Mouse (Mus musculus) CH12.LX (cell line): ENCODE measurements around the gene Ephb4. TPM values are rescaled to one million over a fixed set of nuclear protein-coding genes. Genes with fewer than 3 reads are reported as not detected.

Experiments
- DNase-seq: peaks from one replicate; pipeline ENCODE4 v3.0.0-alpha.2; 2013; ENCODE audit errors: extremely low read depth
- H3K27ac ChIP-seq: 2 replicates; pipeline ENCODE4 v1.5.1; 2012; ENCODE audit warnings: low read depth, mild to moderate bottlenecking, control low read depth, moderate library complexity; ENCODE audit not compliant: insufficient read depth
- H3K27me3 ChIP-seq: replicated peaks from 2 replicates; pipeline ENCODE3; 2012; ENCODE audit warnings: inconsistent platforms
- H3K36me3 ChIP-seq, 2 experiments: replicated peaks in 1 of 2; 2 replicates each; pipeline versions ENCODE3 to v1.6.1; 2012; ENCODE audit warnings: inconsistent platforms in 1 of 2, low read length in 1 of 2, mild to moderate bottlenecking in 1 of 2, mixed read lengths in 1 of 2, moderate library complexity in 1 of 2; ENCODE audit not compliant: control insufficient read depth in 1 of 2, insufficient read depth in 1 of 2
- H3K4me1 ChIP-seq, 2 experiments: 2 replicates each; pipeline ENCODE4 v1.6.1; 2012; ENCODE audit warnings: inconsistent platforms in 1 of 2, moderate library complexity in 1 of 2; ENCODE audit not compliant: insufficient read depth in 2 of 2, control insufficient read depth in 1 of 2
- H3K4me2 ChIP-seq: 2 replicates; pipeline ENCODE4 v1.6.1; 2012; ENCODE audit warnings: low read depth, mild to moderate bottlenecking, control low read depth; ENCODE audit not compliant: poor library complexity, insufficient read depth, severe bottlenecking
- H3K4me3 ChIP-seq, 3 experiments: fragments of 150-350 bp in 1 of 3; sonication (generic) in 1 of 3; replicated peaks in 1 of 3; 2 replicates each; pipeline versions ENCODE3 to v1.5.1; 2011 to 2012; ENCODE audit warnings: low read depth in 2 of 3, low read length in 2 of 3, mild to moderate bottlenecking in 2 of 3, moderate library complexity in 2 of 3, control low read depth in 1 of 3, improper control_type of control experiment in 1 of 3, inconsistent platforms in 1 of 3, mixed read lengths in 1 of 3; ENCODE audit not compliant: poor library complexity in 1 of 3
- H3K79me2 ChIP-seq: replicated peaks from 2 replicates; pipeline ENCODE4 v1.6.1; 2012; ENCODE audit warnings: mild to moderate bottlenecking, moderate library complexity; ENCODE audit not compliant: control insufficient read depth, poor library complexity, insufficient read depth, severe bottlenecking; ENCODE audit errors: extremely low read depth
- H3K9ac ChIP-seq: 2 replicates; pipeline ENCODE4 v1.6.1; 2012; ENCODE audit warnings: low read depth, mild to moderate bottlenecking, control low read depth, moderate library complexity; ENCODE audit not compliant: insufficient read depth
- H3K9me3 ChIP-seq: replicated peaks from 2 replicates; pipeline ENCODE3; 2012; ENCODE audit warnings: low read length, inconsistent platforms, mixed read lengths
- BHLHE40 ChIP-seq: IDR thresholded peaks from 2 replicates; pipeline ENCODE4 v1.6.1; 2011; ENCODE audit warnings: mild to moderate bottlenecking, low read depth, low read length, improper control_type of control experiment
- CHD1 ChIP-seq: IDR thresholded peaks from 2 replicates; pipeline ENCODE4 v1.6.1; 2012; ENCODE audit warnings: low read depth, low read length, improper control_type of control experiment, inconsistent platforms
- CHD2 ChIP-seq: IDR thresholded peaks from 2 replicates; pipeline ENCODE4 v1.6.1; 2011; ENCODE audit warnings: low read length, improper control_type of control experiment
- CTCF ChIP-seq, 2 experiments: IDR thresholded peaks in 1 of 2; conservative IDR thresholded peaks in 1 of 2; 2 replicates each; pipeline ENCODE4 v1.5.1; 2011 to 2012; ENCODE audit warnings: low read depth in 2 of 2, low read length in 2 of 2, improper control_type of control experiment in 1 of 2, inconsistent platforms in 1 of 2, mild to moderate bottlenecking in 1 of 2, moderate library complexity in 1 of 2
- E2F4 ChIP-seq: IDR thresholded peaks from 2 replicates; pipeline ENCODE4 v1.6.1; 2011; ENCODE audit warnings: low read depth, low read length, improper control_type of control experiment; ENCODE audit not compliant: insufficient replicate concordance
- ELF1 ChIP-seq: IDR thresholded peaks from 2 replicates; pipeline ENCODE4 v1.6.1; 2014; ENCODE audit warnings: low read depth, mild to moderate bottlenecking, inconsistent platforms, low read length, improper control_type of control experiment
- EP300 ChIP-seq: IDR thresholded peaks from 2 replicates; pipeline ENCODE4 v1.6.1; 2011; ENCODE audit warnings: low read length, improper control_type of control experiment
- ETS1 ChIP-seq: conservative IDR thresholded peaks from 2 replicates; pipeline ENCODE4 v1.6.1; 2012; ENCODE audit warnings: low read depth, mild to moderate bottlenecking, inconsistent platforms, low read length, improper control_type of control experiment, moderate library complexity
- HCFC1 ChIP-seq: IDR thresholded peaks from 2 replicates; pipeline ENCODE4 v1.6.1; 2012; ENCODE audit warnings: low read depth, mild to moderate bottlenecking, inconsistent platforms, low read length, improper control_type of control experiment
- JUN ChIP-seq: IDR thresholded peaks from 2 replicates; pipeline ENCODE4 v1.6.1; 2011; ENCODE audit warnings: low read depth, mild to moderate bottlenecking, low read length, improper control_type of control experiment, moderate library complexity; ENCODE audit not compliant: insufficient read depth
- MAX ChIP-seq: IDR thresholded peaks from 2 replicates; pipeline ENCODE4 v1.6.1; 2011; ENCODE audit warnings: low read length, improper control_type of control experiment
- MAZ ChIP-seq: IDR thresholded peaks from 2 replicates; pipeline ENCODE4 v1.6.1; 2012; ENCODE audit warnings: low read depth, mild to moderate bottlenecking, inconsistent platforms, low read length, improper control_type of control experiment, moderate library complexity
- MXI1 ChIP-seq: IDR thresholded peaks from 2 replicates; pipeline ENCODE4 v1.6.1; 2011; ENCODE audit warnings: mild to moderate bottlenecking, low read depth, low read length, improper control_type of control experiment
- MYC ChIP-seq: IDR thresholded peaks from 2 replicates; pipeline ENCODE4 v1.6.1; 2011; ENCODE audit warnings: low read depth, mild to moderate bottlenecking, improper control_type of control experiment, low read length
- NRF1 ChIP-seq: IDR thresholded peaks from 2 replicates; pipeline ENCODE4 v1.6.1; 2014; ENCODE audit warnings: low read depth, mild to moderate bottlenecking, inconsistent platforms, low read length, improper control_type of control experiment, moderate library complexity
- POLR2A ChIP-seq: IDR thresholded peaks from 2 replicates; pipeline ENCODE4 v1.6.1; 2011; ENCODE audit warnings: low read depth, mild to moderate bottlenecking, improper control_type of control experiment, low read length
- POLR2AphosphoS2 ChIP-seq: IDR thresholded peaks from 2 replicates; pipeline ENCODE4 v1.6.1; 2011; ENCODE audit warnings: low read depth, low read length, improper control_type of control experiment
- SIN3A ChIP-seq: IDR thresholded peaks from 2 replicates; pipeline ENCODE4 v1.6.1; 2012; ENCODE audit warnings: low read length, improper control_type of control experiment, inconsistent platforms
- SMC3 ChIP-seq: IDR thresholded peaks from 2 replicates; pipeline ENCODE4 v1.6.1; 2011; ENCODE audit warnings: low read depth, low read length, improper control_type of control experiment
- TBP ChIP-seq: conservative IDR thresholded peaks from 2 replicates; pipeline ENCODE4 v1.6.1; 2011; ENCODE audit warnings: low read depth, low read length, improper control_type of control experiment
- TCF12 ChIP-seq: IDR thresholded peaks from 2 replicates; pipeline ENCODE4 v1.6.1; 2014; ENCODE audit warnings: low read depth, mild to moderate bottlenecking, inconsistent platforms, low read length, improper control_type of control experiment
- UBTF ChIP-seq: IDR thresholded peaks from 2 replicates; pipeline ENCODE4 v1.6.1; 2012; ENCODE audit warnings: low read depth, mild to moderate bottlenecking, inconsistent platforms, low read length, improper control_type of control experiment, moderate library complexity
- USF2 ChIP-seq: conservative IDR thresholded peaks from 2 replicates; pipeline ENCODE4 v1.6.1; 2011; ENCODE audit warnings: low read depth, low read length, improper control_type of control experiment
- ZKSCAN1 ChIP-seq: IDR thresholded peaks from 2 replicates; pipeline ENCODE4 v1.6.1; 2012; ENCODE audit warnings: low read depth, inconsistent platforms, low read length, improper control_type of control experiment, borderline replicate concordance
- ZMIZ1 ChIP-seq: IDR thresholded peaks from 2 replicates; pipeline ENCODE4 v1.6.1; 2012; ENCODE audit warnings: low read depth, mild to moderate bottlenecking, inconsistent platforms, low read length, improper control_type of control experiment
- ZNF384 ChIP-seq: IDR thresholded peaks from 2 replicates; pipeline ENCODE4 v1.6.1; 2012; ENCODE audit warnings: low read depth, low read length, improper control_type of control experiment, inconsistent platforms
- dilution Hi-C: fragments of 300-500 bp; cut with MboI; formaldehyde crosslinking; loops from 2 replicates; pipeline ENCODE4 v1.14.3; 2020; ENCODE audit warnings: low sequenced_read_pairs; ENCODE audit not compliant: extremely low pct_unique_long_range_greater_than_20kb, extremely low pct_ligation_motif_present
- in situ Hi-C: fragments of 300-500 bp; cut with MboI; formaldehyde crosslinking; loops from 3 replicates; pipeline ENCODE4 v1.14.3; 2019; ENCODE audit warnings: low sequenced_read_pairs, low pct_ligation_motif_present, low pct_unique_long_range_greater_than_20kb, mixed read lengths
- polyA plus RNA-seq: library from polyadenylated mRNA; unstranded; fragments of >175 nt; gene quantifications from 2 replicates; pipeline ENCODE4 v1.2.1, GENCODE M21; 2012; ENCODE audit warnings: low read depth; ENCODE audit not compliant: insufficient read length
- total RNA-seq, 2 experiments: library from RNA; depleted of rRNA; stranded (reverse); fragments of 300-350 nt in 1 of 2; fragments of >200 nt in 1 of 2; gene quantifications; 2 replicates each; pipeline ENCODE4 v1.2.3; 2012 to 2014

Gene Ephb4
- total and polyA plus RNA-seq, 3 experiments, result 0.56 to 2.2 (median 1.5) TPM

DNA sequence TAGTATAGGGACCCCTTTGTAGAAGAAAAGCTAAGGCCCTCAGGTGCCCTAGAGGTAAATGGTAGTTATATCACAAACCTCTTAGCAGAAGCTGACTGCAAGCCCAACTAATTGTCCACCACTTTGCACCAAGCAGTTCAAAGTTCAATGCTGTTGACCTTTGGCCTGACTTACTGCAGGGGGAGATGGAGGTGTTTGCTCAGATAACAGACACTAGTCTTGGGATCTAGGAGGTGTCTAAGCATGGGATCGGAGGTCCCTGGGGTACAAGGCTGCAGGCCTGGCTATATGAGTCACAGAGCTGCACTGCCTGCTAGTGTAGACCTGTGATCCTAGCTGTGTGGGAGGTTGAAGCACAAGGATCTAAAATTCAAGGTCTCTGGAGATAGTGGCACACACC is 31.3 kb upstream of the Ephb4 start:
- Histone ChIP-seq H3K36me3 (peaks cover 42 to 83% of the 10 kb centered on the region in 2 experiments), H3K4me1 (peaks cover 0 to 13% of the 10 kb centered on the region in 2 experiments; a peak in 1 of 4 replicates), H3K4me2 (no peak overlapping the region), H3K27me3 (no peaks in the 10 kb centered on the region), H3K9me3 (peaks cover 7% of the 10 kb centered on the region), H3K79me2 (no peaks in the 10 kb centered on the region), H3K9ac (no peak overlapping the region), H3K27ac (no peak overlapping the region), H3K4me3 (no peak overlapping the region)
- dilution Hi-C loops, result no loop called here
- no peak for DNase-seq
- TF ChIP-seq ETS1 (no peak), ELF1 (no peak), HCFC1 (no peak), E2F4 (no peak), MAZ (no peak), MAX (no peak), EP300 (no peak), TBP (no peak), CHD2 (no peak), CTCF (conservative IDR thresholded peaks at IDR 0.05 in 1 of 2, IDR thresholded peaks at IDR 0.05 in 1 of 2; ENCODE audit: low read depth in 2 of 2, low read length in 2 of 2) (no peak), ZNF384 (no peak), UBTF (no peak), ZKSCAN1 (no peak)
- in situ Hi-C loops, result no loop called here

DNA sequence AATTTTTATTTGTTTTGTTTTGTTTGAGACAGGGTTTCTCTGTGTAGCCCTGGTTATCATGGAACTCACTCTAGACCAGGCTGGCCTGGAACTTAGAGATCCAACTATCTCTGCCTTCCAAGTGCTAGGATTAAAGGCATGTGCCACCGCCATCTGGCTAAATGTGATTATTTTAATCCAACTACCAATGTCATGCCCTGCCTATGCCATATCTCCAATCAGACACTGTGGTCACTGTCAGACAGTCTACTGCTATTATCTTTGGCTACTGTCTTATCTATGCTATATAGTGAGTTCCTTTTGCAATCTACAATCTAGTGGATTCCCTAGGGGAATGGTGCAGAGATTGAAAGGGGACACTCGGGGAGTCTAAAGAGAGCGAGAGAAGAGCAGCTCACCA is 28.9 kb upstream of the Ephb4 start:
- peaks cover 47 to 84% of the 10 kb centered on the region in 2 experiments for H3K36me3 ChIP-seq
- peaks cover 7% of the 10 kb centered on the region for H3K9me3 ChIP-seq
- H3K27ac ChIP-seq, result no peak overlapping the region
- dilution Hi-C loops (no loop called here), in situ Hi-C loops (no loop called here)
- peaks cover 0 to 13% of the 10 kb centered on the region in 2 experiments; a peak in 1 of 4 replicates for H3K4me1 ChIP-seq
- no peak overlapping the region for H3K4me3 ChIP-seq
- H3K79me2 ChIP-seq, result no peaks in the 10 kb centered on the region
- H3K9ac ChIP-seq, result no peak overlapping the region
- no peak overlapping the region for H3K4me2 ChIP-seq
- no peaks in the 10 kb centered on the region for H3K27me3 ChIP-seq
- no peak for TF ChIP-seq SIN3A
- no peak for TF ChIP-seq USF2
- TF ChIP-seq ZMIZ1, result no peak
- no peak for TF ChIP-seq MXI1
- TF ChIP-seq CHD1, result no peak
- TF ChIP-seq SMC3, result no peak
- no peak for TF ChIP-seq POLR2AphosphoS2
- no peak for TF ChIP-seq TCF12
- TF ChIP-seq MAX, result no peak
- TF ChIP-seq JUN, result no peak
- no peak for TF ChIP-seq NRF1
- no peak for TF ChIP-seq BHLHE40
- no peak for TF ChIP-seq TBP
- TF ChIP-seq POLR2A, result no peak
- TF ChIP-seq UBTF, result no peak
- TF ChIP-seq MYC, result no peak
- DNase-seq, result no peak
